25 mouse cellular contexts compared by ENCODE assay signal in genomic region chr17:21770336-21770735, GRCm38 (mm10).
"Had no signal": no experiment of that assay in that cellular context is flagged by ENCODE, and none has a peak within 500 bp of the region (broad histone marks: within the 10 kb centered on the region; RNA-seq: fewer than 3 reads in every experiment).

No protein-coding gene starts in this region.

- H3K4me2 ChIP-seq: embryonic facial prominence, embryonic 12.5 days; embryonic facial prominence, embryonic 13.5 days; embryonic facial prominence, embryonic 15.5 days; forebrain, embryonic 12.5 days; forebrain, embryonic 13.5 days; forebrain, embryonic 15.5 days had no signal

- H3K36me3 ChIP-seq: embryonic facial prominence, embryonic 10.5 days; embryonic facial prominence, embryonic 12.5 days; embryonic facial prominence, embryonic 13.5 days; embryonic facial prominence, embryonic 15.5 days; forebrain, embryonic 10.5 days; forebrain, embryonic 12.5 days; forebrain, embryonic 15.5 days had no signal

- H3K4me1 ChIP-seq: embryonic facial prominence, embryonic 10.5 days; embryonic facial prominence, embryonic 12.5 days; embryonic facial prominence, embryonic 13.5 days; embryonic facial prominence, embryonic 15.5 days; forebrain, embryonic 10.5 days; forebrain, embryonic 12.5 days; forebrain, embryonic 13.5 days; forebrain, embryonic 15.5 days had no signal

- H3K4me3 ChIP-seq: embryonic facial prominence, embryonic 10.5 days; embryonic facial prominence, embryonic 12.5 days; embryonic facial prominence, embryonic 13.5 days; embryonic facial prominence, embryonic 15.5 days; erythroblast, embryonic 14.5 days; forebrain, embryonic 10.5 days; forebrain, embryonic 12.5 days; forebrain, embryonic 13.5 days; forebrain, embryonic 15.5 days; gastrocnemius, adult 2 months; heart, adult 2 months had no signal

- H3K9ac ChIP-seq: embryonic facial prominence, embryonic 12.5 days; embryonic facial prominence, embryonic 13.5 days; embryonic facial prominence, embryonic 15.5 days; forebrain, embryonic 12.5 days; forebrain, embryonic 13.5 days; forebrain, embryonic 15.5 days; forebrain, postnatal 0 days had no signal

- H3K9me3 ChIP-seq: embryonic facial prominence, embryonic 10.5 days; embryonic facial prominence, embryonic 12.5 days; embryonic facial prominence, embryonic 13.5 days; embryonic facial prominence, embryonic 15.5 days; forebrain, embryonic 12.5 days; forebrain, embryonic 13.5 days; forebrain, embryonic 15.5 days had no signal

- H3K27me3 ChIP-seq: embryonic facial prominence, embryonic 12.5 days; embryonic facial prominence, embryonic 13.5 days; embryonic facial prominence, embryonic 15.5 days; forebrain, embryonic 12.5 days; forebrain, embryonic 13.5 days; forebrain, embryonic 15.5 days had no signal

- H3K27ac ChIP-seq: embryonic facial prominence, embryonic 10.5 days; embryonic facial prominence, embryonic 12.5 days; embryonic facial prominence, embryonic 13.5 days; embryonic facial prominence, embryonic 15.5 days; forebrain, embryonic 10.5 days; forebrain, embryonic 12.5 days; forebrain, embryonic 13.5 days; forebrain, embryonic 15.5 days; gastrocnemius, adult 2 months; heart, adult 2 months had no signal

- DNase-seq: cerebellum, adult 9-10 months; cerebellum, adult 9-11 months; cerebellum, postnatal 10 days; cerebellum, postnatal 14 days; cerebellum, postnatal 25 days; cerebellum, postnatal 36 days; embryo, embryonic 11 days; forebrain, postnatal 0 days; gastrocnemius, adult 2 months; gastrocnemius, postnatal 10 days; gastrocnemius, postnatal 14 days; gastrocnemius, postnatal 25 days; gastrocnemius, postnatal 36 days; heart, adult 11 months; heart, adult 18-20 months; heart, adult 2 months had no signal
